Mouse (Mus musculus): ENCODE results near the gene Vmn1r84. TPM values are rescaled to one million over a fixed set of nuclear protein-coding genes. Genes with fewer than 3 reads are reported as not detected.

The Vmn1r84 gene
- polyA plus RNA-seq (2012; rRNA removed): not detected in 2 replicates

GRCm38 (mm10) chr7:12369173-12369572 is at the start of gene Vmn1r84:
Gene Vmn1r84, minus strand, starts transcription at chr7:12369273.

GRCm38 (mm10) chr7:12329381-12329780 is 39.7 kb downstream of the Vmn1r84 start, which contains the start of gene Vmn1r83:
Gene Vmn1r83, minus strand, starts transcription at chr7:12329481.

Other genes with a start within 250 kb of the Vmn1r84 start
- not detected in 2 replicates for gene Vmn1r78, start 219.0 kb downstream of the Vmn1r84 start, polyA plus RNA-seq (2012; rRNA removed)
- not detected in 2 replicates for gene Vmn1r79, start 198.0 kb downstream of the Vmn1r84 start, polyA plus RNA-seq (2012; rRNA removed)
- gene Vmn1r80, start 180.0 kb downstream of the Vmn1r84 start, polyA plus RNA-seq (2012; rRNA removed): not detected in 2 replicates
- gene Vmn1r81, start 101.0 kb downstream of the Vmn1r84 start, polyA plus RNA-seq (2012; rRNA removed): not detected in 2 replicates
- gene Vmn1r82, start 68.8 kb downstream of the Vmn1r84 start, polyA plus RNA-seq (2012; rRNA removed): not detected in 2 replicates
- gene Vmn1r83, start 39.8 kb downstream of the Vmn1r84 start, polyA plus RNA-seq (2012; rRNA removed): not detected in 2 replicates
- gene Zfp551, start 53.5 kb upstream of the Vmn1r84 start, polyA plus RNA-seq (2012; rRNA removed): 0.76 and 1.3 TPM in 2 replicates
- 5.5 and 6.0 TPM in 2 replicates for gene Zfp606, start 109.0 kb upstream of the Vmn1r84 start, polyA plus RNA-seq (2012; rRNA removed)
- not detected in 2 replicates for gene 2900092C05Rik, start 143.2 kb upstream of the Vmn1r84 start, polyA plus RNA-seq (2012; rRNA removed)
- gene Vmn2r53, start 239.5 kb upstream of the Vmn1r84 start, polyA plus RNA-seq (2012; rRNA removed): not detected in 2 replicates